Mouse (Mus musculus): ENCODE measurements around the gene Iqschfp.

DNA sequence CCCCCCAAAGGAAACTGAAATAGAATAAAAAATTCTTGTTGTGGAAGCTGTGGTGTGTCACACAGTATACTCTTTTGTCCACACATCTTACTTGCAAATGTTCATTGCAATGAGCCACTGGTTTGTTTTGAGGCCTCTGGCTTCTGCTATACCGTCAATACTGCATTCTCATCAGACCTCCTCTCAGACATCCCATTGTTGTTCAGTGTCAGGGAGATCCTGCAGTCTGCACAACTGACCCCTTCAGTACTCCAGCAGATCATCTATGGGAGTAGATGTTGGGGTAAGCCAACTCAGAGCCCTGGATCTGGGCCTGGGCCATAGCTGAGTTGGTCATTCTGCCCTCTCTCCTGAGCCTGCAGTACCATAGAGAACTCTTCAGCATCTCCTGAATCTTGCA lies 595.6 kb downstream of the Iqschfp start:
- TF ChIP-seq POLR2A (IDR thresholded peaks at IDR 0.05; ENCODE audit: borderline replicate concordance, insufficient read depth, low read length) (no peak), CTCF (IDR thresholded peaks at IDR 0.05; ENCODE audit: borderline replicate concordance, insufficient read depth, low read depth, low read length) (no peak)
